Mouse (Mus musculus) inflammation-experienced regulatory T-cells, adult 6 months (primary cell): ENCODE measurements around the gene Il1rapl2. TPM values are rescaled to one million over a fixed set of nuclear protein-coding genes. Genes with fewer than 3 reads are reported as not detected.
"Not testable (repeated sequence)": the region's sequence is repeated elsewhere in the genome, so short reads cannot be mapped to it uniquely, and the experiment has no call there.

Experiments
- ATAC-seq: one replicate; pipeline ENCODE4 v1.8.0; 2017
- polyA plus RNA-seq, 3 experiments: library from polyadenylated mRNA; unstranded; fragments of 100-300 nt; shearing (Covaris generic); gene quantifications; one replicate each; pipeline ENCODE4 v1.2.1; 2017

The Il1rapl2 gene
- polyA plus RNA-seq, 3 experiments from 2014 or later = not detected

- ATAC-seq = no peak
Measured at GRCm38 (mm10) chrX:138209480-138209879, 639.1 kb downstream of the Il1rapl2 start, which contains the start of gene Tex13a. Tex13a (minus strand) TSS chrX:138209580.

- ATAC-seq = no peak
Measured at GRCm38 (mm10) chrX:138234626-138235025, 664.2 kb downstream of the Il1rapl2 start.

GRCm38 (mm10) chrX:138348736-138349135 is 778.3 kb downstream of the Il1rapl2 start:
- not testable (repeated sequence) for ATAC-seq

GRCm38 (mm10) chrX:138433794-138434193 is 863.4 kb downstream of the Il1rapl2 start:
- ATAC-seq = no peak

- no peak for ATAC-seq
Measured at GRCm38 (mm10) chrX:138437939-138438338, 867.5 kb downstream of the Il1rapl2 start.

- ATAC-seq = no peak
Measured at GRCm38 (mm10) chrX:138449856-138450255, 879.4 kb downstream of the Il1rapl2 start.

GRCm38 (mm10) chrX:138478488-138478887 is 908.1 kb downstream of the Il1rapl2 start:
- ATAC-seq = no peak

- ATAC-seq = no peak
Measured at GRCm38 (mm10) chrX:138500510-138500909, 930.1 kb downstream of the Il1rapl2 start.

GRCm38 (mm10) chrX:138505049-138505448 is 934.6 kb downstream of the Il1rapl2 start:
- no peak for ATAC-seq

- no peak for ATAC-seq
Measured at GRCm38 (mm10) chrX:138620106-138620505, 1049.7 kb downstream of the Il1rapl2 start.

- ATAC-seq = no peak
Measured at GRCm38 (mm10) chrX:138625311-138625710, 1054.9 kb downstream of the Il1rapl2 start.

GRCm38 (mm10) chrX:138722372-138722771 is 1152.0 kb downstream of the Il1rapl2 start:
- ATAC-seq = no peak

- no peak for ATAC-seq
Measured at GRCm38 (mm10) chrX:138800958-138801357, 1230.5 kb downstream of the Il1rapl2 start.

- no peak for ATAC-seq
Measured at GRCm38 (mm10) chrX:138831876-138832275, 1261.5 kb downstream of the Il1rapl2 start.

GRCm38 (mm10) chrX:138833894-138834293 is 1263.5 kb downstream of the Il1rapl2 start:
- no peak for ATAC-seq

- no peak for ATAC-seq
Measured at GRCm38 (mm10) chrX:138838381-138838780, 1268.0 kb downstream of the Il1rapl2 start.
